Mouse (Mus musculus): ENCODE data around the gene Dmgdh. TPM values are rescaled to one million over a fixed set of nuclear protein-coding genes. Genes with fewer than 3 reads are reported as not detected.
A peak's percentile ranks its signal among the peaks of the same experiment; 100 is the strongest.

Dmgdh gene
- polyA plus RNA-seq, 1 experiment = 0.11 TPM

DNA sequence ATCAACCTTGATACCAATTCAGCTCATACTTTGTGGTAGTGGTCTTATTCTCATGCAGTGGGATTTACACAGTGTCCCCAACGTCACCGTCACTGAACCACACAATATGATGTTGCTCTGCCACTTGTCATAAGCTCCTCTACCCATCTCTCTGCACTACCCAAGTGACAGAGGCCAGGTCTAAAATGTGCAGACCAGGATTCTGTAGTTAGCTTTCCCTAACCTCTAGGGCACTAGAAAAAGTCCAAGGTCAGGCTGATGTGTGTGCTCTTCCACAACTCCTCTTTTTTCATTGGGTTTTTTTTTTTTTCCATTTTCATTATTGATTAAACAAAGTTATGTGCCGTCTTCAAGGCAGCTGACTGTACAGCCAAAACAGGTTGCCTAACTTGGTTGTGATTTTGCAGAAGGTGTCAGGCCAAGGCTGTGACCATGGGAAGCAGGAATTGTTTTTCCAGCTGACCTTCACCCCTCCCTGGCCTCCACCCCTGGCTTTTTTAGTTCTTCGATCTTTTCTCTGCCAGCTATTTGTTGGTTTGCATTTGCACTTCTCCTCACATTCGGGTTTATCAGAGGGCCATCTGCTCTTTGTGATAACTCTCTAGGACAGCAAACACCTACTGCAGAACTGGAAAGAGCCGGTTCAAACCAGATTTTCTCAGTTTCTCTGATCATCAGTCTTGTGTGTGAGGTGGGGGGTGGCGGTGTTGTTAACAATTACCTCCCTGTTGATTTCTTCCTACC is 25.7 kb upstream of the Dmgdh start:
- DNase-seq = no peak
- WGBS = 83% methylated on average over 7 of the region's 7 CpGs
- Histone ChIP-seq H3K27me3 (ENCODE audit: control insufficient read depth, insufficient read depth, low read length) (no peaks in the 10 kb centered on the region), H3K4me1 (ENCODE audit: control insufficient read depth, insufficient read depth, low read length) (no peaks in the 10 kb centered on the region), H3K4me3 (replicated peaks; ENCODE audit: insufficient read depth, low read depth, low read length) (no peak overlapping the region), H3K27ac (ENCODE audit: insufficient read depth, low read length) (no peak overlapping the region)
- TF ChIP-seq CTCF (IDR thresholded peaks at IDR 0.05; ENCODE audit: borderline replicate concordance, insufficient read depth, low read depth, low read length) = no peak
- TF ChIP-seq POLR2A (IDR thresholded peaks at IDR 0.05; ENCODE audit: borderline replicate concordance, insufficient read depth, low read length) = no peak

DNA sequence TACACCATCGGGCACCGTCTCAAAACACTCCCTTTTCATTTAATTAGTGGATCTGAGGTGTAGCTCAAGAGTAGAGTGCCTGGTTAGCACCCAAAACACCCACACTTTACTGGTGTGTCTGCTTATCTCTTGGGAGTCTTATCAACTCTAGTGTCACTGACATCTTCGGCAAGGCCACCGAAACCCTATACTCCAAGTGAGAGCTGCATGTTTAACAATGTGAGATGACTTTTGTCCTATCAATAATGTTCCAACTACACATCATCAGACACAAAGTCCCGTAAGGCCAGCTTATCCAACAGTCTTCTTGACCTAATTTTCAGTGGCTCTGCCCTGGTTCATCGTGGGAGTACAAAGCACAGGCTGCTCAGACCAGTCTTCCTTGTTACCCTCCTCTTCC is 20.9 kb upstream of the Dmgdh start:
- Histone ChIP-seq H3K27ac (ENCODE audit: insufficient read depth, low read length) (no peak overlapping the region), H3K27me3 (ENCODE audit: control insufficient read depth, insufficient read depth, low read length) (no peaks in the 10 kb centered on the region), H3K4me3 (replicated peaks; ENCODE audit: insufficient read depth, low read depth, low read length) (no peak overlapping the region), H3K4me1 (ENCODE audit: control insufficient read depth, insufficient read depth, low read length) (peaks cover 3% of the 10 kb centered on the region; the same call in 1 of the 2 replicates)
- no peak for TF ChIP-seq POLR2A (IDR thresholded peaks at IDR 0.05; ENCODE audit: borderline replicate concordance, insufficient read depth, low read length)
- no peak for TF ChIP-seq CTCF (IDR thresholded peaks at IDR 0.05; ENCODE audit: borderline replicate concordance, insufficient read depth, low read depth, low read length)
- no peak for DNase-seq
- WGBS = 94% methylated on average over 6 of the region's 6 CpGs

DNA sequence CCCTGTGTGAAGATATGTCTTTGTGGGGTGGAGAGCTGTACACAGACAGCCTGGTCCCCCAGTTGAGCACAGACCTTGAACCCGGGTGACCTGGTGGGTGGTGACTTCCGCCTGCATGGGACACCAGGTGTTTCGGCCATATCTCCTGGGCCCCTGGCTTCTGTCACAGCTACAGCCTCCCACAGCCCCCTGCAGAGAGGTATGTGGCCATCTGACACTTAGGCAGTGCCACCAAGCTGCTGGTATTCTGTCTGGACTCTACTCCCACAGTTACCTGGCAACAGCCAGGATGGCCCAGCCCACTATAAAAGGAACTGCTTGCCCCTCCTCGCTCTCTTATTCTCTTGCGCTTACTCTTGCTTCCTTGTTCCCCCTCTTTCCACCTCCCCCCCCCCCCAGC is 16.3 kb upstream of the Dmgdh start:
- 39% methylated on average over 5 of the region's 5 CpGs for WGBS
- H3K4me3 ChIP-seq (replicated peaks; ENCODE audit: insufficient read depth, low read depth, low read length) = no peak overlapping the region
- H3K27ac ChIP-seq (ENCODE audit: insufficient read depth, low read length) = no peak overlapping the region
- peaks cover 3% of the 10 kb centered on the region; the same call in 1 of the 2 replicates for H3K4me1 ChIP-seq (ENCODE audit: control insufficient read depth, insufficient read depth, low read length)
- H3K27me3 ChIP-seq (ENCODE audit: control insufficient read depth, insufficient read depth, low read length) = no peaks in the 10 kb centered on the region
- no peak for TF ChIP-seq CTCF (IDR thresholded peaks at IDR 0.05; ENCODE audit: borderline replicate concordance, insufficient read depth, low read depth, low read length)
- TF ChIP-seq POLR2A (IDR thresholded peaks at IDR 0.05; ENCODE audit: borderline replicate concordance, insufficient read depth, low read length) = no peak
- DNase-seq = peak; percentile 38 to 57

DNA sequence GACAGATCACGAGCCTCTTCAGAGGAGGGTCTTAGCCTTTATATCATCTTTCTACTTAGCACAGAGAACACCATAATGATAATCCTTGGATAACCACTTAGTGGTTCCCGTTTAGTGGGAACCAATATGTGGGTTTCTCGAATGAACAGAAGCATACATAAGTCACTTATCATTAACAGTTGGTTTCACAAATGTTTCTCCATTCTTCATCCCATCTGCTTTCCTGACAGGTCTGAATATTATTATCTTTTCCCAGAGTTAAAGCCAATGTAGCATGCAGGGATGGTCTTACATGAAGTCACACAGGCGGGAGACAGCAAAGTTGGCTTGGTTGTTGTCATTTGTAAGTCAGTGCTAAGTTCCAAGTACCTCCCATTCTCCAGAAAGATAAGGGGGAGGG is 6.6 kb upstream of the Dmgdh start:
- Histone ChIP-seq H3K4me1 (ENCODE audit: control insufficient read depth, insufficient read depth, low read length) (no peaks in the 10 kb centered on the region), H3K27ac (ENCODE audit: insufficient read depth, low read length) (no peak overlapping the region), H3K4me3 (replicated peaks; ENCODE audit: insufficient read depth, low read depth, low read length) (no peak overlapping the region), H3K27me3 (ENCODE audit: control insufficient read depth, insufficient read depth, low read length) (no peaks in the 10 kb centered on the region)
- DNase-seq = no peak
- 38% methylated on average over 4 of the region's 4 CpGs for WGBS
- no peak for TF ChIP-seq CTCF (IDR thresholded peaks at IDR 0.05; ENCODE audit: borderline replicate concordance, insufficient read depth, low read depth, low read length)
- no peak for TF ChIP-seq POLR2A (IDR thresholded peaks at IDR 0.05; ENCODE audit: borderline replicate concordance, insufficient read depth, low read length)

DNA sequence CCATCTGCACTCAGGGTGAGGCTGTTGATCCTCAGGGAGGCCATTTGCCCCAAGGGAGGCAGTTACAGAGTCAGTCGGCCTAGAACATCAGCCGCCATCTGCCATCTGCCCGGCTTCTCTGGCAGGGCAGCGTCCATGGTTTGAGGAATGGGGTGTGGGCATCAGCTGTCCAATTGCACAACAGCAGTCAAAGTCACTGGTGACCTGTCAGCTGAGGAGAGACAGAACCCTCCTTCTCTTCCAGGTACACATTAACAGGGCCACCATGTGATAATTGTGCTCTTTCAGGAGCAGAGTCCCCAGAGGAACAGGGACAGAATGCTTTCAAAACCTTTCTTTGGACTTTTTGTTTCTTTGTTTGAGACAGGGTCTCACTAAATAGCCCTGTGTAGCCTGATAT is 1.9 kb upstream of the Dmgdh start:
- Histone ChIP-seq H3K4me1 (ENCODE audit: control insufficient read depth, insufficient read depth, low read length) (no peaks in the 10 kb centered on the region), H3K4me3 (replicated peaks; ENCODE audit: insufficient read depth, low read depth, low read length) (no peak overlapping the region), H3K27me3 (ENCODE audit: control insufficient read depth, insufficient read depth, low read length) (no peaks in the 10 kb centered on the region), H3K27ac (ENCODE audit: insufficient read depth, low read length) (no peak overlapping the region)
- WGBS = 56% methylated on average over 4 of the region's 4 CpGs
- TF ChIP-seq CTCF (IDR thresholded peaks at IDR 0.05; ENCODE audit: borderline replicate concordance, insufficient read depth, low read depth, low read length) (no peak), POLR2A (IDR thresholded peaks at IDR 0.05; ENCODE audit: borderline replicate concordance, insufficient read depth, low read length) (no peak)
- DNase-seq = no peak

DNA sequence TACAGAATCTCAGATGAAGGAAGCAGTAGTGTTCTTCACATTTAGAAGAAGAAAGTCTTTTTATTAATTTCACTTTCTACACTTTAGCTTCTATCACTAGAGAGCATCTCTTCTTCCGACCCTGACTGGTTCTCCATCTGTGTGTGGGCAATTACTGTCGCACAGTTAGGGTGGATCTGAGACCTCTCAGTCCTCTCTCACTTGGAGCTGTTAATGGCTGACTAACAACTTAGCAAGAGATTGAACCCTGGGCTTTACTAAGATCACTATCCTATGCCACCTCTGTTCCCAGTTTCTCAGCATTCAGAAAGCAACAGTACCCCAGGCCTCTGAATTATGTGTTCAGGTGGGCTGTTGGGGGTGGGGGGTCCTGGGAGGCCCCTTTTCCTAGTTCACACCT is 937 bp upstream of the Dmgdh start:
- TF ChIP-seq CTCF (IDR thresholded peaks at IDR 0.05; ENCODE audit: borderline replicate concordance, insufficient read depth, low read depth, low read length) = no peak
- no peak for TF ChIP-seq POLR2A (IDR thresholded peaks at IDR 0.05; ENCODE audit: borderline replicate concordance, insufficient read depth, low read length)
- Histone ChIP-seq H3K27ac (ENCODE audit: insufficient read depth, low read length) (no peak overlapping the region), H3K4me3 (replicated peaks; ENCODE audit: insufficient read depth, low read depth, low read length) (no peak overlapping the region), H3K4me1 (ENCODE audit: control insufficient read depth, insufficient read depth, low read length) (no peaks in the 10 kb centered on the region), H3K27me3 (ENCODE audit: control insufficient read depth, insufficient read depth, low read length) (no peaks in the 10 kb centered on the region)
- DNase-seq = no peak
- 89% methylated on average over 2 of the region's 2 CpGs for WGBS

DNA sequence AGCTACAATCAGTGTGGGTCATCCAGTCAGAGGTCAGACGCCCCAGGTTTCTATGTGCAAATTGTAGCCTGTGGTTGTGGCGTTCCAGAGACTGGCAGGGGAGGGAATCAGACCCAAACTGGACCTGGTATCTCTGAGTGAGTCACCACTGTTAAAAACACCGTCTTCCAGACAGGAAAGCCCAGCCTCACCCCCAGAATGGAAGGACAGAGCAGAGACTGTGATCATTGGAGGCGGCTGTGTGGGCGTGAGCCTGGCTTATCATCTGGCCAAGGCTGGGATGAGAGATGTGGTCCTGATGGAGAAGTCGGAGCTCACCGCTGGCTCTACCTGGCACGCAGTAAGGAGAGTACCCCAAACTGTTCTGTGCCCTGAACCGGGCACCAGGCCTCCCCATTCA is 2.6 kb downstream of the Dmgdh start:
- H3K4me3 ChIP-seq (replicated peaks; ENCODE audit: insufficient read depth, low read depth, low read length) = no peak overlapping the region
- DNase-seq = no peak
- no peaks in the 10 kb centered on the region for H3K27me3 ChIP-seq (ENCODE audit: control insufficient read depth, insufficient read depth, low read length)
- 68% methylated on average over 9 of the region's 9 CpGs for WGBS
- TF ChIP-seq POLR2A (IDR thresholded peaks at IDR 0.05; ENCODE audit: borderline replicate concordance, insufficient read depth, low read length) = no peak
- H3K4me1 ChIP-seq (ENCODE audit: control insufficient read depth, insufficient read depth, low read length) = no peaks in the 10 kb centered on the region
- H3K27ac ChIP-seq (ENCODE audit: insufficient read depth, low read length) = no peak overlapping the region

DNA sequence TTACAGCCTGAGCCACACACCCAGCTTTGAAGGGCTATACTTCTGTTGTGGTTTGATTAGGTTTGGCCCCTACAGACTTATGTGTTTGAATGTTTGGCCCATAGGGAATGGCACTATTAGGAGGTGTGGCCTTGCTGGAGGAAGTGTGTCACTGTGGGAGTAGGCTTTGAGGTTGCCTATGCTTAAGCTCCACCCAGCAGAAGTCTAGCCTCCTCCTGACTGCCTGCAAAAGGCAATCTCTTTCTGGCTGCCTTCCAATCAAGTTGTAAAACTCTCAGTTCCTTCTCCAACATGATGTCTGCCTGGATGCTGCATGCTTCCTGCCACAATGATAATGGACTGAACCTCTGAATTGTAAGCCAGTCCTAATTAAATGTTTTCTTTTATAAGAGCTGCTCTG is 9.1 kb downstream of the Dmgdh start:
- no peak overlapping the region for H3K27ac ChIP-seq (ENCODE audit: insufficient read depth, low read length)
- no peak overlapping the region for H3K4me3 ChIP-seq (replicated peaks; ENCODE audit: insufficient read depth, low read depth, low read length)
- TF ChIP-seq POLR2A (IDR thresholded peaks at IDR 0.05; ENCODE audit: borderline replicate concordance, insufficient read depth, low read length) = no peak
- TF ChIP-seq CTCF (IDR thresholded peaks at IDR 0.05; ENCODE audit: borderline replicate concordance, insufficient read depth, low read depth, low read length) = no peak
- no peak for DNase-seq
- H3K27me3 ChIP-seq (ENCODE audit: control insufficient read depth, insufficient read depth, low read length) = no peaks in the 10 kb centered on the region
- no peaks in the 10 kb centered on the region for H3K4me1 ChIP-seq (ENCODE audit: control insufficient read depth, insufficient read depth, low read length)

All from cerebellum, adult 2 months (tissue).